Mouse (Mus musculus) induced T-regulatory cell, adult 2 months (primary cell): ENCODE measurements around the gene Ddi2.

Experiments
- DNase-seq: peaks from one replicate; pipeline ENCODE4 v3.0.0-alpha.2; 2012; ENCODE audit warnings: low read depth

The Ddi2 gene

DNA sequence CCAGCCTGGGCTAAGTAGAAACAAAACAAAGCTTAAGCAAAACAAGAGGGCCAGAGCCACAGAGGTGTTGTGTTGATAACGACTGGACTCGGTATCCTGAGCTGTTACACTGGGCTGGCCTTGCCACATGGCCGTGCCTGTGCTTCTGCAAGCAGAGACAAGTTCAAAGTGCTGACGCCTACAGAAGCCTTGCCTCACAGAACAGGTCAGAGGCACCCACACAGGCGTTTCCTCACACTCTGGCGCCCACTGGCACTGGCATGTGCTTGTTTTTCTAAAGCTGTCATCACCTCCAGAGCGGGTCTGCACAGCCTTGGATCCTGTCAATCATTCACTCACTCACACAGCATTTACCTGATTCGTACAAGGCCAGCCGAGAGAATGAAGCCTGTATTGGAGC, 18.6 kb upstream of the Ddi2 start:
- DNase-seq, result no peak

DNA sequence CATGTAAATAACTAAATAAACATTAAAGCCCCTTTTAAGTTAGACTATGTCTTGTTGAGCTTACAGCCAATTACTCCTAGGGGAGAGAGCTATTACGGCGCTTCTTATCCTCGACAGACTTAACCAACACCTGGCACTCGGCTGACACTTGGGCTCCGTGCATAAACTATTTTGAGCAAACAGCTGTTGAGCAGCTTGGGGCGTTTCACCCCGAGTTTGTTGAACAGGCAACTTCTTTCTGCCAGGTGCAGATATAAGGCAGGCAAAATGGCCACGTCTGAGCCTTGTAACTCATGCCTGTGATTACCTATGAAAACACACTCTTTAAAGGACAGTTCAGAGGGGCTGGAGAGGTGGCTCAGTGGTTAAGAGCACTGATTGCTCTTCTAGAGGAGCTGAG, 14.8 kb upstream of the Ddi2 start:
- no peak for DNase-seq

DNA sequence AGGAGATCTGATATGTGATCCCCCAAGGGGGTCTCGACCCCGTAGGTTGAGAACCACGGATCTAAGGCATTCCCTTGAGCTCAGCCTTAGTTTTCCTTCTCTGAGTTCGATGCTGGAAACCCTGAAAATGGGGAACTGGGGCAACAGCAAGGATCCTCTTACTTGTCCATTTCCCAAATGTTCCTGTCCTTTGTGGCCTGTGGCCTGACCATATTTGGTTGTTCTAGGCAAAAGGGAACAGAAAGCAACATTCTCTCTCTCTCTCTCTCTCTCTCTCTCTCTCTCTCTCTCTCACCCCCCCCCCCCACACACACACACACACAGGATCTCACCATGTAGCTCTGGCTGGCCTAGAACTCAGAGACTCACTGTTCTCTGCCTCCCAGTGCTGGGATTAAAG, 13.6 kb upstream of the Ddi2 start:
- DNase-seq, result no peak

DNA sequence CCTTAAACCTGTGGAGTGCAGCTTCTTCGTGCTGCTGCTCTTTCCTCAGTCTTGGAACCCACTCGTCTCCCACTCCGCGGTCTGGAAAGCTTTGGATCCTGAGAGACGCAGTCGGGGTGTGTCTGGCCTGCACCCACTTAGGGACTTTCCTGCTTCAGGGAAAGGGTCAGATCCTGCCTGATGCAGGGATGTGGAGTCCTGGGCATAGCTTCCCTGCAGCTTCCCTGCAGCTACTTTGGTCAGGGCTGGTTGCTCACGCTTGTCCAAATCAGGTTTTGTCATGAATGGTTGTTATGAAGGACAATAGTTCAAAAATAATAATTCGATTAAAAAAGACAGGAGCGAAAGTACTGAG, 12.0 kb upstream of the Ddi2 start:
- DNase-seq, result no peak

DNA sequence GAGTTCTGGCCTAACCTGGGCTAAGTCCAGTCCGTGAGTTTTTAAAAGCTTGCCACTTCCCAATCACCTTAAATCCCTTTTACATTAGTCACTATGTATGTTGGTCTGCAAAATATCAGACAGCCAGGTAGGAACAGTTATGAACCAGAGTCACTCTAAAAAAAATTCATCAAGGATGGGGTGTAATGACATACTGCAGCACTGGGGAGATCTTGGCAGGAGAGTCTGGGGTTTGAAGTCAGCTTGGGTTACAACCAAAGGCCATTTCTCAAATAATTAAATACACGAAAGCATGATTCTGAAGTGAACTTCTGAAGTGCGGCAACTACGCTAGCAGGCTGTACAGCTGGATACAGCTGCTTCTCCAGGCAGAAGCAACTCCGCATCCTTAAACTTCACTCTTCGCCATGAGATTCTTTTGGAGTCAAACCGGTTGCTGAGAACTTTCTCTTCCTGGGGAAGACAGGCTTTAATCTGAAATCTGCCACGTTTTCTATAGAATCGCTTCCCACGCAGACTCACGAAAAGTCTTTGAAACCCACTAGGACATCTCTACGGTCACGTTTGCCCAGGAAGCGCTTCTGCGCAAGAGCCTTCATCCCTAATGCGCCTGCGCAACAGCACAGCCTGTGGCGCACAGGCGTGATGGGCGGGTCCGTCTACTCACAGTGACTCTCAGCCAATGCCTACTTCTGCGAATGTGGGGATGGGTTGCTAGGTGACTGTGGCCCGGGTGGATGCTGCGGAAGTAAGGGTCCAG, 11.4 kb upstream of the Ddi2 start:
- DNase-seq, result peak; percentile 97

DNA sequence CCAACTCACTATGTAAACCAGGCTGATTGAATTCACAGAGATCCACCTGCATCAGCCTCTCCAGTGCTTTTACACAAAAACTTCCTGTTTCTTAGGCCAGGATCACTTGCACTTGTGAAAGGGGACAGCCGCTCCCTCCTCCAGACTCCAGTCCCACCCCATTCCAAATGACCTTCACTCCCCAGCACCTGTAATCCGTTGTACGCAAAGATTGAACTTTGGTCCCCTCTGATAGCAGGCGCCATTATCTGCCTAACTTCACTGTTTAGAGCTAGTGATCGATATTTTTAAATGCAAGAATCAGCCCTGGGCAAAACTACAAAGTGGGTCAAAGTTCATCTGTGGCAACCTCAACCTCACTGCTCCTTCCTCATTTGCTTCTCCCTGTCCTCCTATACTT, 8.5 kb upstream of the Ddi2 start:
- no peak for DNase-seq

DNA sequence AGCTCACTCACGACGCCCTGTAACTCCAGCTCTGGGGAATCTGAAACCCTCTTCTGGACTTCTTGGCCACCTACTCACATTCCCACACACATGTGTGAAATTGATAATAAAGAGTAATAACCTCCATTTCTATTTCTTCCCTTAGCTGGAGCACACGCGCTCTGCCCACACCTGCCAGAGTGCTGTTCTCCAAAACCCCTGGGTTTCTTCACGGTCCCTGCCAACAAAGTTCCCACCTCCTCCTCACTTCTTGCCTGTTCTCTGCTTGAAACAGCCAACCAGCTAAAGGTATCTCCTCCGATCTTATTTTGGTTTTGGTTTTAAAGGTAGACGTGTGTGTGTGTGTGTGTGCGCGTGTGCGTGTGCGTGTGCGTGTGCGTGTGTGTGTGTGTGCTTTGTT, 7.2 kb upstream of the Ddi2 start:
- no peak for DNase-seq

DNA sequence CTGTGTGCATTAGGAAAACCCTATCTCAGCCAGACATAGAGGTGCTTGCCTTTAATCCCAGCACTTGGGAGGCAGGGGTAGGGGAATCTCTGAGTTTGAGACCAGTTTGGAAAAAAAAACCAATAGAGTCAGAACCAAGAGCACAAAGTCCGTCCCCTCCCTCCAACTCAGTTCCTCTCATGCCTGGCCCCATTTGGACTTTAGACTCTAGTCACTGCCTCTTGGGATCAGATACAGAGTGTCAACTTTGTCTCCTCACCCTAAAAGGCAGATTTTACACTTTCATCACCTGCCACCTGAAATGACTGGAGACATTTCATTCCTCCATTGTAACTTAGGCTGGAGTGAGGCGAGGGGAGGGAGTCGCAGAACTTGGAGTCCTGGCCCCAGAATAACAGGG, 6.0 kb upstream of the Ddi2 start:
- DNase-seq, result no peak

DNA sequence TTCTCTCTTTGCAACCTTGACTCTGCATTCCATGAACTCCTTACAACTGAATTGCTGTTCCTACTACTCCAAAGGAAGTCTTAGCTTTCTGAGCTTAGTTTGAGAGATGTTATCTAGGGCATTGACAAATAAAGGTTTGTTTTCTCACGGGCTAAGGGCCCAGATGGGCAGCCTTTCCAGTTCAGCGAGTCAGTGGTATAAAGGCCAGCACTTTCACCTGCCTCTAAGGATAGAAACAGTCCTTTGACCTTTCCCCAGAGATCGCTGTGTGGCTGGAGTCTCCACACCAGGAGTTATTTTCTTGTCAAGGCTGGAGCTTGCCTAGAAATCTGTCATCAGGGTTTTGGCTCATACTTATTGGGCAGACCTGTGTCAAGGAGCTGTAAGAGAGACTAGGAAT, 2.5 kb upstream of the Ddi2 start:
- no peak for DNase-seq

DNA sequence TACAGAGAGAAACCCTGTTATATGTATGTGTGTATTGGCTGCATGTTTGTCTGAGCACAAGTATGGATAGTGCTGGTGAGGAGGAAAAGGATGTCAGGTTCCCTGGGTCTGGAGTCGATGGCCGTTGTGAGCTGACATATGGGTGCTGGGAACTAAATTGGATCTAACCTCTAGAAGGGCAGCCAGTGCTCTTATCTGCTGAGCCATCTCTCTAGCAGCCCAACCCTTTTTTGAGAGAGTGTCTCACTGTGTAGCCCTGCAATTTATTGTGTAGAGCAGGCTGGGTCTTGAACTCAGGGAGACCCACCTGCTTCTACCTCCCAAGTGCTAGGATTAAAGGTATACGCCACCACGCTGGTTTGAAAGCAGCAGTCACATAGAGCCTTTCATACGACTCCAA, 2.1 kb upstream of the Ddi2 start:
- no peak for DNase-seq

DNA sequence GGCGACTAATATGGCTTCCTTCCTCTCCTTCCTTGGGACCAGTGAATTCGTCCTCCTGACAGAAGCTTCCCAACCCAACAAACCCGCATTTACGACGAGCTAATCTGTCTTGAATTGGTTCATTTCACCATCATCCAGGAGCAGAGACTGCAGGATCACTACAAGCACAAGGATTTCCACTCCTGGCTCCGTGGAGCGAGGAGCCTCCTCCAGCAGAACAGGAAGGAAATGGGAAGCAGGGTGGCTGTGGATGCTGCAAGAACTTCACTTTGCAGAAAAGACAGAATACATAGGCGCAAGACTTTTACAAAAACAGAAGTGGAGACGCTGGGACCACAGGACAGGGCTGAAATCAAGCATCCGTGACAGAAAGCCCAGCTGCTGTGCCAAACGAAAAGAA, 1.4 kb upstream of the Ddi2 start:
- no peak for DNase-seq

DNA sequence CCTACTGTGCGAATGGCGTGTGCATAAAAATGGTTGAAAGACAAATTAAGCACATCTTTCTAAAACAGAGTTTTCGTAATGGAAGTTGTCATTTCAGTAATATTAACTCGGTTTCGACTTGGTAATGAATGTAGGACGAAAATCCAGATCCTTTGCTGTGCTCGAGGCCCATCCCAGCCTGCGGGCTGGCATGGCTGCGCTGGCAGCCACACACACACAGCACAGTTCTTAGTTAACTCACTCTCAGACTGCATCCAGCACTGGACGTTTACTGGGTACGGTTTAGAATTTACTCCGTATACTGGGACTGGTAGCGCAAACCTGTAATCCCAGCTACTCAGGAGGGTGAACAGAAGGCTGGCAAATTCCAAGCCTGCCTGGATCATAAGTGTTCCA, 452 bp upstream of the Ddi2 start:
- DNase-seq, result no peak

DNA sequence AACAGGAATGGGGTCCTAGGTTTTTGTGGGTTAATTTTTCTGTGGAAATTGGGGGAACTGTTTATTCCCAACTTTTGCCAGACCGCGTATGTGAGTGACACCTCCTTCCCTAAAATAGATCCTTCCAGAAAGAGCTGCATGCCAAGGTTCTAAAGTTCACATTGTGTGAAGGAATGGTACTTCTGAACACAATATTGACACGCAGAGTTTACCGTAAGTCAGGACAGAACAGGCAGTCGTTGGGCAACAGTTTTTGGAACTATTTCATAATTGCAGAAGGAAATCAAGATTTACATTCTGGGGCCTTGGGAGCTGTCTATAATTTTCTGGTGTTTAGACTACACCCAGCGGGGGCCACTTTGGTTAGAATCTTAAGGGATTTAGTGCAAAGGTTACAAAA, 1.3 kb downstream of the Ddi2 start:
- DNase-seq, result peak; percentile 26

DNA sequence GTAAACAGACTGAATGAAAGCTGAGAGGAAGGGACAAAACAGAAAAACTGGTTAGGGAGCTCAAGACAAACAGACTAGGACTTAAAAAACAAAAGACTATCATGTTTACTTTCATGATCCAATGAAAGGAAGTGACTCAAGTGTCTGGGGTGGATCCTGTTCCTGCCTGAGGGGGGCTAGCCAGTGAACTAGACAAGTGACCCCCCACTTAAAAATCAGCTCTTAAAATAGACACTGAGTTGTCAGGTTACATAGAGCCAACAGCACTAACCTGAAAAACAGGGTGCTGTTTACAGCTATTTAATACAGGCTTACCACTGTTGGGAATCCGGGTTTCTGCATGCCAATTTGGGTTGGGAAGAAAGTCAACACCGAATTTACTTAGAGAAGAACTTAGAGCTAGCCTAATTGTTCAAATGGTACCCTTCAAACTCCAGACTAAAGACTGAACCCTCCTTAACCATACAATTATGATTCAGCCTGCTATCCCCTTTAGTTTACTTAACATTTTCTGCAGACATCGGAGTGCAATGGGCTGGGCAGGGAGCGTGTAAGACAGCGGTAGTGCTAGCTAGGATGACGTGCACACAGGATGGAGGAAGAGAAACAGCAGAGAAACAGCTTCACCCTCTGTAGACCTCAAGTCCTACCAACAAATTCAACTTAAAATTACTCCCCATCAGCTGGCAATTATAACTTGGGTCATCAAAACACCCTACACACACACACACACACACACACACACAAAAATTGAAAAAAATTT, 2.3 kb downstream of the Ddi2 start:
- peak; percentile 59 for DNase-seq

DNA sequence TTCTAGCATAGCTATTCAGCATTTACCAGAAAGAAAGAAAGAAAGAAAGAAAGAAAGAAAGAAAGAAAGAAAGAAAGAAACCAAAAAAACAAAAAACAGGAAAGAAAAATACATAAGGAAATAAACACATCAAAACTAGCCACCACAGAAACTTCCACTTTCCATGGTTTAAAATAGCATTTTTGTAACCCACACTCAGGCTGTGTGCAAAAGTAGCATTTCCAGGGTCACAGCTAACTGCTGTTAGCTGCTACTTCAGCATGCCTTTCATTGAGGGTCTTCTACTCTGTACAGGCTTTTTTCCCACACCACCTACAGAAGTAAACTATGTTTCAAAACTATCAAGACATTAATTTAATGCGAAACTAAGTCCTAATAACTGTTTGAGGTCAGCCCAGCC, 3.9 kb downstream of the Ddi2 start:
- DNase-seq, result no peak

DNA sequence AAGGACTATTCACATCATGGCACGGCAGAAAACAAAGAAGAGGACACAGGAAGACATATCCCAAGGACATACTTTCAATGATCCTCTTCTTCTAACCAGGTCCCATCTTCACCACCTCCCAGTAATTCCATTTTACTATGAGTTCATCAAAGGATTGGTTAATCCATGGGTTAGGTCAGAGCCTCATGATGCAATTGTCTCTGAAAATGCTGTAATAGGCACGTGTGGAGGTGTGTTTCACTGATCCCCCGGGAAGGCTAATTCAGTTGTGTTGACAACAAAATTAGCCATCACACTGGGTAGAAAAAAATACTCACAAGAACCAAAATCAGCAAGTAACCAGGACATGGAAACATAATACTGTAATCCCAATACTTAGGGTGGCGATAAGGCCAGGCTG, 5.6 kb downstream of the Ddi2 start:
- DNase-seq, result no peak

DNA sequence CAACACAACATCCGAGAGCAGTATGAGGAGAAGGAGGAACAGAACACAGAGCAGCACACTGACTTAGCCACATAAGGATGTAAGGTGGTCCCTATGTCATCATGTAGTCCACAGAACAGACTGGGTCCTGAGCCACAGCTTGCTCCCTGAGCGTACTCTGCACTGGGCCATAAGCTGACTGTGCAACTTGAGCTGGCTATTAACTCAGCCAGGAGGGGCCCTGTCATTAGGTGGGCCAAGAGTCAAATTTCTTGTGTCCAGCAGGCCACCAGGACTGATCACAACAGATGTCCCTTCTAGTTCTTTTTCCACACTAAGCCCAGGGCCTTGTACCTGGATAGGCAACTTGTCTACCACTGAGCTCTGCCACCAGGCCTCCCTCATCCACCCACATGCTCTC, 8.2 kb downstream of the Ddi2 start:
- DNase-seq, result no peak

DNA sequence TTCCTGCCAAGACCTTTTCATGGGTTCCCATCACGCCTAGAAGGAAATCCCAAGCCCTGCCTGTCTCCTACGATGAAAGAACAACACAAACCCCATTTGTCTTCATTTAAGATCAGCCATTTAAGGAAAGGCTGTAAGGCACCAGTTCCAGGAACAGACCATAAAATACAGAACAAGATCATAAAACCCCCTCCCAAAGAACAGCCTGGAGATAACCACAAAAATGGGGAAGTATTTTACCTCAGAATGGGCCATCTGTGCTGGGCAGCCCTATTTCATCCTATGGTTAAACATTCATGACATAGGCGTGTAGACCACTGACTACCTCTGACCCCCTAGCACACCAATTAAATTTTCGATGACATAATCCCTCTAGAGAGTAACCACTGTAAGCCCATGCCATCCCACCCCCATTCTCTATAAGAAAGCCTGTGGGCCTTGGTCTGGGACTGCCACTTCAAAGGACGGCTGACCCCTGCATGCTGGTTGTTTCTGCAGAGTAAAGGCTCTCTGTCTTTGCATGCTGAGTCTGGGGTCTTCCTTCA, 9.5 kb downstream of the Ddi2 start:
- no peak for DNase-seq

DNA sequence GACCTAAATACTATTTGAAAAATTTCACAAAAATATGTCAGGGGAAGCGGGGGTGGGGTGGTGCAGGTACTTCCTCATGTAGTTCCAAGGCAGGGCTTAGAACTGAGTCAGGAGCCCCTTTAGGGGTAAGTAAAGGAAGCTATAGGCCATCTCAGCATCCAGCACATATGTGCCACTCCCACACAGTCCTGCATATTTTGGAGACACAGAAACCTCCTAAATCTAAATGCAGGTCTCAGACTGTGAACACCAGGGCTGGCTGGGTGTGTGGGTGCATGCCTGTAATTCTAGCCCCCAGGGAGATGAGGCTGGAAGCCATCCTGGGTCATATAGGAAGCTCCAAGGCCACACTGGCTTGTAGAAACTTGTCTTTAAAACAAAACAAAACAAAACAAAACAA, 12.0 kb downstream of the Ddi2 start:
- no peak for DNase-seq

DNA sequence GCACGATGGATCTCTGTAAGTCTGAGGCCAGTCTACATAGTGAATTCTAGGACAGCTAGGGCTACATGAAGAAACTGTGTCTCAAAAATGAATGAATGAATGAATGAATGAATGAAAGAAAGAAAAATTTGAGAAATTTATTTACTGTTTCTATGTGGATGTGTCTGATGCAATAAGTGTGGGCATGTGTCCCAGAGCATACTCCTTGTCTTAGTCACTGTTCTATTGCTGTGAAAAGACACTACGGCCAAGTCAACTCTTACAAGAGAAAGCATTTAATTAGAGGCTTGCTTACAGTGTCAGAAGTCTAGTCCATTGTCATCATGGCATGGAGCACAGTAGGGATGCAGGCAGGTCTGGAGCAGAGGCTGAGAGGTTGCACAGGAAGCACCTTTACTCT, 14.2 kb downstream of the Ddi2 start:
- no peak for DNase-seq

DNA sequence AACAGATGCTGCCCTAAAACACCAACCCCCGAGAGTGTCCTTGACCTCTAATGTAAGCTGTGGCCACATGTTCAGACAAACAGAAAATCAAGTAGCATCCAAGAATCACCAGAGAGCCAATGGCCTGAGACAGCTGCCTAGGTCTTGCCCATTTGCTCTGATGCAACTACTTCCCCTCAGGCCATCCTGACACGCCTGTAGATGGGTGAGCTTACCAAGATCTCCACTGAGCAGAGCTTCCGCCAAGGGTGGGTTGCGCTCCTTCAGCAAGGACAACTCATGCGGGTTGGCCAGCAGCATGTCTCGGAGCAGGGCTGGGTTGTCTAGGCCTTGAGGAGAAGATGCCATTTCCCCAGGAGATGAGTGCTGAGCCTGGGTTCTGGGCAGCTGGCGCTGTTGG, 15.2 kb downstream of the Ddi2 start:
- DNase-seq, result no peak

DNA sequence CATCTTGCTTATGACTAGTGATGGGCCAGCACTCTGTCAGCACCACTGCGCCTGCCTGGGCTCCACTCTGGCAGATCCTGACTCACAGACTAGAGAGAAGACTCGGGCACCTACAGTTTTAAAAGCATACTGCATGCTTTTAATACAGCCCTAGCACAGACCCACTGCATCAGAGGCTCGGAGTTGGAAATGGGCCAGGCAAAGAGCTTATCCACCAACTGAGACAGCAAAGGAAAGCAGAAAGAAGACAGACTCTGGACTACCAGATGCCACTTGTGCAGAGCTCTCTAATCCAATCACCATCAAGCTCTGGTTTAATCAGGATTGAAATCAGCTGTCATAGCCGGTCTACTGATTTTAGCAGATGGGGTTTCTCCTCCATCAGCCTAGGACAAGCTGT, 17.9 kb downstream of the Ddi2 start:
- no peak for DNase-seq

DNA sequence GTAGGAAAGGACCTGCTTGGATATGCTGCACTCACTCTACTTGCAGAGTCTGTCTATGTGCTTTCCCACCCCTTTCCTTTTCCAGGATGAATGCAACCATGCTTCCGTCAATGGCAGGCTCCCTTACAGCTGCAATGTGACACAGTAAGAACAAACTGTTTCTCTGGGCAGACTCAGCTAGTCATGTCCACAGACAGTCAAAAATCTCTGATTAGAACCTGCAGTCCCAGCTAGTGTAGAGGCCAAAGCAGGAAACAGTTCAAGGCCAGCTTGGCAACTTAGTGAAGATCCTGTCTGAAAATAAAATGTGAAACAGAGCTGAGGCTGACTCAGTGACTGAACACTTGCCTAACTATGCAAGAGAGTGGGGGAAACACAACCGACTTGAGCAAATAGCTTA, 18.6 kb downstream of the Ddi2 start:
- no peak for DNase-seq

DNA sequence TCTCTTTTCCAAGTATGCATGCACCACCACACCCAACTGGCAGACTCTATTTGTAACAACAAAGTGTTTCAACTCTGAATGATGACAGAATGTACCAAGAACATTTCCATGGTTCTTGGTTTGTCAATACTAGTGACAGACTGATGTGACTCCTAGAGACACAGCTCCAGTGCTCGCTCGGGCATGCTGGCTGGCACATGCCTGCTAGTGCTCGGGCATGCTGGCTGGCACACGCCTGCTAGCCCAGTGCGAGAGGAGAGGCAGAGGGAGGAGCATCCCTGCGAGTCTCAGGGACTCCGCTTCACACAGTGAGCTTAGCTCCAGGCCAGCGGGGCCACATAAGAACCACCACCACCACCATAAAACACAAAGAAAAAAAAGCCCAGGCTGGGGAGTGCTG, 28.5 kb downstream of the Ddi2 start:
- DNase-seq, result no peak
